Mouse (Mus musculus): Measurements from ENCODE around the gene Gorasp2.

GRCm38 (mm10) chr2:70667016-70667415 lies 5.6 kb downstream of the Gorasp2 start:
- no peak for TF ChIP-seq CTCF (IDR thresholded peaks at IDR 0.05; ENCODE audit: insufficient read depth, low read depth, low read length)
- TF ChIP-seq POLR2A (IDR thresholded peaks at IDR 0.05; ENCODE audit: insufficient read depth, low read depth, low read length) = no peak

Measured in olfactory bulb, adult 2 months (tissue).